Mouse (Mus musculus) intestine, embryonic 16.5 days (tissue): Measurements from ENCODE around the gene Gm21425. TPM values are rescaled to one million over a fixed set of nuclear protein-coding genes. Genes with fewer than 3 reads are reported as not detected.
"Not testable (repeated sequence)": the region's sequence is repeated elsewhere in the genome, so short reads cannot be mapped to it uniquely, and the experiment has no call there.

Experiments used
- ATAC-seq: fragments of 200-750 bp; cut with Nextera tagmentation; 2 replicates; pipeline ENCODE4 v1.8.0; 2017; ENCODE audit warnings: moderate TSS enrichment, moderate library complexity
- H3K27ac ChIP-seq: fragments of 300-500 bp; sonication (generic); 2 replicates; pipeline ENCODE4 v1.5.1; 2014; ENCODE audit warnings: mild to moderate bottlenecking, low read length
- H3K27me3 ChIP-seq: fragments of 300-500 bp; sonication (generic); replicated peaks from 2 replicates; pipeline ENCODE4 v1.6.1; 2014; ENCODE audit warnings: low read length, control low read depth, mixed read lengths; ENCODE audit not compliant: control insufficient read depth, insufficient read depth
- H3K36me3 ChIP-seq: fragments of 300-500 bp; sonication (generic); 2 replicates; pipeline ENCODE4 v1.6.1; 2014; ENCODE audit warnings: low read length, control low read depth; ENCODE audit not compliant: control insufficient read depth, insufficient read depth
- H3K4me1 ChIP-seq: fragments of 300-500 bp; sonication (generic); 2 replicates; pipeline ENCODE4 v1.6.1; 2014; ENCODE audit warnings: low read length, control low read depth, mixed read lengths; ENCODE audit not compliant: control insufficient read depth, insufficient read depth
- H3K4me2 ChIP-seq: fragments of 300-500 bp; sonication (generic); 2 replicates; pipeline ENCODE4 v1.6.1; 2014; ENCODE audit warnings: low read depth, low read length, control low read depth
- H3K4me3 ChIP-seq: fragments of 300-500 bp; sonication (generic); 2 replicates; pipeline ENCODE4 v1.5.1; 2014; ENCODE audit warnings: mild to moderate bottlenecking, low read length
- H3K9ac ChIP-seq: fragments of 300-500 bp; sonication (generic); 2 replicates; pipeline ENCODE4 v1.6.1; 2014; ENCODE audit warnings: low read depth, low read length
- H3K9me3 ChIP-seq: fragments of 300-500 bp; sonication (generic); 2 replicates; pipeline ENCODE4 v1.6.1; 2016; ENCODE audit warnings: low read length, control low read depth; ENCODE audit not compliant: control insufficient read depth
- WGBS: fragments of 180-500 bp; shearing (Covaris S2); extraction: QIAGEN DNeasy Blood & Tissue Kit; methylation state at CpG from one replicate; pipeline ENCODE4 v1.1.7; 2014; 5-methylcytosine and 5-hydroxymethylcytosine counted together
- polyA plus RNA-seq: library from polyadenylated mRNA; unstranded; fragments of >200 nt; fragmentation: Nextera tagmentation; extraction: Ambion mirVana; gene quantifications from 2 replicates; pipeline ENCODE4 v1.2.1, GENCODE M21; 2015

The Gm21425 gene
- polyA plus RNA-seq: not detected in 2 replicates

DNA sequence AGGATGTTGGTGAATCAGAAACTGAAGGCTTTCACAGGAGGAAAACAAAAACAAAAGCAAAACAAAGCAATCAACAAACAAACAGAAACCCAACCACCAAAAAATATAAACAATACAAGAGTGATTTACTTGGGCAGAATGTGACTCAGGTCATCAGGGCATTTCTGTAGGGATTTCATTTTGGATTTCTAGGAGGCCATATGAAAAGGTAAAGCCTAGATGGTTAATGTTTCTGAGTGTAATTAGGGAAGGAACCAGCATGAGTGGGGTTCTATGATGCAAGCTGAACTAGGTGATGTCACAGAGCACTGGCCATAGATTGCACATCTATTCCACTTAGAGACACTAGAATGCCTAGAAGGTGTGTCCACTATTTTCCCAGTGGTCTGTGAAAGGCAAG, at the start of gene Gm21425:
Gm21425 (plus strand) TSS at position 301 of the 400 bp plus-strand sequence.
- not testable (repeated sequence) for H3K27ac ChIP-seq, H3K27me3 ChIP-seq, H3K9ac ChIP-seq, ATAC-seq, H3K4me1 ChIP-seq, H3K4me3 ChIP-seq, H3K36me3 ChIP-seq, H3K9me3 ChIP-seq, H3K4me2 ChIP-seq

DNA sequence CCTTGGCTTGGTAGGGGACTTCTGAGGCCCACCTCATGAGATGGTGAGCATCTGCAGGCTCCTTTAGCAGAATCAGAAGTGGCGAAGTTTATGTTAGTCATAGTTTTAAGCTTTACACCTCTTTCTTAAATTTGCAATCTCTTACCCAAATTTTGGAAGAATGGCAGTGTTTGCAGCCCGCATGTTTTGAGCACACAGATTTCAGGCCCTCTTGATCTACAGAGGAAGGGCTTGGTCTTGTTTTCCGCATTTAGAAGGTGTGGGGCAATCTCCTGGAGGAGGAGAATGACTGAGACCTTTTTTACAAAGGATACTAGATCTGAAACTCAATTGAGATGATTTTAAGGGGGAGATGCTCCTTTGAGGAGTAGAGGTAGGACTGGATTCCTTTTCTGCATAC, 28.4 kb upstream of the Gm21425 start, which contains the start of gene Gm21891:
Gm21891 (minus strand) TSS at position 101 of the 400 bp plus-strand sequence.
- ATAC-seq, H3K9me3 ChIP-seq, H3K27ac ChIP-seq, H3K36me3 ChIP-seq, H3K4me3 ChIP-seq, H3K4me2 ChIP-seq, H3K27me3 ChIP-seq, H3K4me1 ChIP-seq, H3K9ac ChIP-seq: not testable (repeated sequence)
- no CpG with 5 or more reads among the region's 3 CpGs for WGBS

Other genes with a start within 250 kb of the Gm21425 start
- not detected in 2 replicates for gene Gm20807, start 119.1 kb upstream of the Gm21425 start, polyA plus RNA-seq
- gene Gm21891, start 28.5 kb upstream of the Gm21425 start, polyA plus RNA-seq: not detected in 2 replicates
- not detected in 2 replicates for gene Gm21828, start 62.0 kb downstream of the Gm21425 start, polyA plus RNA-seq
- not detected in 2 replicates for gene Gm21440, start 90.4 kb downstream of the Gm21425 start, polyA plus RNA-seq
- gene Gm21454, start 90.5 kb downstream of the Gm21425 start, polyA plus RNA-seq: not detected in 2 replicates
- gene Gm21725, start 187.1 kb downstream of the Gm21425 start, polyA plus RNA-seq: not detected in 2 replicates